Mouse (Mus musculus) gastrocnemius, postnatal 25 days (tissue): ENCODE measurements around the gene Gngt2. TPM values are rescaled to one million over a fixed set of nuclear protein-coding genes. Genes with fewer than 3 reads are reported as not detected.
A peak's percentile ranks its signal among the peaks of the same experiment; 100 is the strongest.

ENCODE experiments used
- DNase-seq: peaks from one replicate; pipeline ENCODE4 v3.0.0; 2022
- total RNA-seq, 2 experiments: library from RNA; stranded (reverse); gene quantifications; 1 replicate in 1 of 2; 2 replicates in 1 of 2; pipeline ENCODE4 v1.2.3; 2021

The Gngt2 gene
- total RNA-seq, 2 experiments from 2014 or later, result 5.2 to 6.1 TPM

DNA sequence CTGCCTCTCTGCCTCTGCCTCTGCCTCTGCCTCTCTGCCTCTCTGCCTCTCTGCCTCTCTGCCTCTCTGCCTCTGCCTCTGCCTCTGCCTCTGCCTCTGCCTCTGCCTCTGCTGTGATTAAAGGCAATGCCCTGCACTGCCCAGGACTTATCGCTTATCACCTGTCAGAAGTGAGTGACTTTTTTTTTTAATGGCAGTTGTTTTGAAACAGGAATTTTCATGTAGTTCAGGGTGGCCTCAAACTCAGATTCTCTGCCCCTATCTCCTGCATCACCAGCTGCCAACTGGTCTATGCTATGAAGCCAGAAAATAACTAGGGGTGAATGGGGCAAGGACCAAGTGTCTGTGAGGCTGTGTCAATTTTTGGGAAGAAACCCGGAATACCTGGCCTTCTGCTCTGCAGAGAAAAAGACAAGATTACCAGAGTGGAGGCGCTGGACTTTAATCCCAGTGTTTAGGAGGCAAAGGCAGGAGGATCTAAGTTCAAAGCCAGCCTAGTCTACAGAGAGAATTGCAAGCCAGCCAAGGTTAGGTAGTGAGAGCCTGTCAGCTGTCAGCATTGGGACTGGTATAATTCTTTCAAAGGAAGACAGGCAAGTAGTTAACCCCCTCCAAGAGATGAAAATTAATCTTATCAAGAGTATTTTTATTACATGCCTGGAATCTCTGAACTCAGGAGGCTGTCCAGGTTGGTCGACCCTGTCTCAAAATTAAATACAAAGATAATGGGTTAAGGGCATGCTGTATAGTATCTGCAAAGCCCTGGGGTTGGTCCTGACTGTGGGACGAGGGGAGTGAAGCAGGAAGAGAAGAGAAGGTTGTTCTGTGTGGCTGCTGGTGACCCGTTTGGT is 10.5 kb upstream of the Gngt2 start:
- no peak for DNase-seq

DNA sequence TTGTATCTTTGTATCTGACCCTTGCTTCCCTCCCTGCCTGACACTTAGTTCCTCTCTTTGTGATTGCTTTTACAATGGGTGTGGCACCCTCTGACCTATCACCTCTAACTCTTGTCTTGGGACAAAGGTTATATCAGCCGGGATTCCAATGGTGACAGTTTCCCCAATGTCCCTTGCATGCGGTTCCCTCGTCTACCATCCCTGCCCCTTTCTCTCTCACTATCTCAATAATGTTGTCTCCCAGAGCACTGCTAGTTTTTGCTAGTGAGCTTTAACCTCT is 9.9 kb upstream of the Gngt2 start:
- DNase-seq, result no peak

DNA sequence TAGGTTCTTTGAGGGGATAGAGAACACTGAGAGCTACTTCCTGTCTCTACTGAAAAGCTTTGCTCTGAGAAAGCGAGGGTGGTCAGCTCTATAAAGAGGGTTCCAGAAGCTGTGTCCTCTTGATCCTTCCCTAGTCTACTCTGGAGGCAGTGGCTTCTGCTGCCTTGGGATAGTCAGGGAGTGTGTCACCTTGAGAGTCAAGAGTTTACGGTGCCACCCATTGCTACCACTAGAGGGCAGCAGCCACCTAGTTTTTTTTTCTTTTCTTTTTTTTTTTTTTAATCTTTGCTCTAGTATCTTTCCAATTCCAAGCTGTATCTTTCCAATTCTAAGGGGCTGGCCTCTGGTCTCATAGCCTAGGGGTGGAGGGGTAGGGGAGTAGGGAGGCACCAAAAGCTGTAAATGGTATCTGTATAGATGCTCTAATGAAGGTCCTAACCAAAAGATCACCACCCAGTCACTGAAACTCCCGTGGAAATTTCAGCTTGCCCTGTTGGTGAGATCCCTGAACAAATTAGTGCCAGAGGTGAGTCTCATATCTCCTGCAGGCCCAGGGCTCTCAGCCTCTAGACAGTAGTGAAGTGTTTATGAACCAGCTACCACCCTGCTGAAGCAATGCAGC is 9.4 kb upstream of the Gngt2 start:
- DNase-seq, result no peak

DNA sequence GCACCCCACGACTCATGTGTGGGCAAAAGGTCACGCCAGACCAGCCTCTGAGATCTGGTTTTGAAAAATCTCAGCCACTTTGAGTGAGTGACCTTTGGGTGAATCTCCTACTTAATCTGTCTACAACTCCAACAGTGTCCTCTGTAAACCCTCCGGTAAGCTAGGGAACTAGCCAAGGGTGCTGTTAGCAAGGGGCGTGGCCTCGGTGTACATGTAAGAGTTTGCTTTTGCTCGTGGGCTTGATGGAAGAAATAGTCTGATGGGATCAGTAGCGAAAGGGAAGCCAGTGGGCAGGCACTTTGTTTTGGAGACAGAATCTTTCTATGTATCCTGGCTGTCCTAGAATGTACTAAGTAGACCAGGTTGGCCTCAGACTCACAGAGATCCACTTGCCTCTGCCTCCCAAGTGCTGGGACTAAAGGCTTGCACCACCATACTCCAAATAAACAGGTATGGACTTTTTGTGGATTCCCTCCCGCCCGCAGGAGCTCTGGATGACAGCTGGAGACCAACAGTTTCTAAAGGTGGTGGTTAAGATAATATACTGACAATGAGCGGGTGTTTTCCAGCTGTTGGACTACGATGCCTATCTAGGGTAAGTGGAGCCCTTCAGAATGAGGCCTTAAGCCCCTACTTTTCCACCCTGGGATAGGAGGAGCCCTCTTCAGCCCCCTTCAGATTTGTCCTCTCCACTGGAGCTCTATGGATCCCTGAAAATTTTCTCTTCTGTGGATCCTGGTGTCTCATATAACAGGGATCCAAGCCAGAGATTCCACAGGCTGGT is 8.6 kb upstream of the Gngt2 start:
- DNase-seq, result no peak

DNA sequence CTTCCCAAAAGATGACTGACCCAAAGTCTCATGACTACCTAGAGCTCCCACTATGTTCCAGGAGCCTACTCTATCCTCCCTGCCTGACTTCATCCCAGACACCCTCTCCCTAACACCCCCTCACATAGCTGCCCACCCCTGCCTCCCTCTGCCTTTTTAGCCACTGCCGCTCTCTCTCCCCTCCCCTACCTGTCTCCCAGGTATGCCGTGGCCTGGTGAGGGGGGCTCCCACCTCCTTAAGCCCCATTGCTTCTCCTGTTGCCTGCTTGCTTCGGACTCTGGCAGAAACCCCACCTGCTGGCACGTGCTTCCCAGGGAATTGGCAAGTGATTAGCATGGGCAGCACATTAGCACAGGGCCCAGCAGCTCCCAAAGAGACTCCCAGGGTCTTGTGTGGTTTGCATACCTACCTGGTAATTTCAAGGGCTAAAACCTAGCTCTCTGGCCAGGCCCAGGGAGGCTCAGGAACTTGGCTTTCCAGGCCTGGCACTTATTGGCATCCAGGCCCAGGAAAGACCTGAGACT is 7.4 kb upstream of the Gngt2 start:
- DNase-seq, result no peak

DNA sequence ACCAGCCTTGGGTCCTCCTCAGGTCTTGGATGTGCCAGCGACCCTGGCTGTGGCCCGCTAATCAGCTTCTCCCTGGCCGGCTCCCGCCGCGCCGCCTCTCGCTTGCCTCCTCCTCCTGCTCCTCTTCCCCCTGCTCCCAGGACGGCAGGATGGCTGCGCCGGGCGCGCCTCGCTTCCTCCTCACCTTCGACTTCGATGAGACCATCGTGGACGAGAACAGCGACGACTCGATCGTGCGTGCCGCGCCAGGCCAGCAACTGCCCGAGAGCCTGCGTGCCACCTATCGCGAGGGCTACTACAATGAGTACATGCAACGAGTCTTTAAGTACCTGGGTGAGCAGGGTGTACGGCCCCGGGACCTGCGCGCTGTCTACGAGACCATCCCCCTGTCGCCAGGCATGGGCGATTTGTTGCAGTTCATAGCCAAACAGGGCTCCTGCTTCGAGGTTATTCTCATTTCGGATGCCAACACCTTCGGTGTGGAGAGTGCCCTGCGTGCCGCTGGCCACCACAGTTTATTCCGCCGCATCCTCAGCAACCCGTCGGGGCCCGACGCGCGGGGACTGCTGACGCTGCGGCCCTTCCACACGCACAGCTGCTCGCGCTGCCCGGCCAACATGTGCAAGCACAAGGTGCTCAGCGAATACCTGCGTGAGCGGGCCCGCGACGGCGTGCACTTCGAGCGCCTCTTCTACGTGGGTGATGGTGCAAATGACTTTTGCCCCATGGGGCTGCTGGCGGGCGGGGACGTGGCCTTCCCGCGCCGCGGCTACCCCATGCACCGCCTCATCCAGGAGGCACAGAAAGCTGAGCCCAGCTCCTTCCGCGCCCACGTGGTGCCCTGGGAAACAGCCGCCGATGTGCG is 6.4 kb upstream of the Gngt2 start:
- no peak for DNase-seq

DNA sequence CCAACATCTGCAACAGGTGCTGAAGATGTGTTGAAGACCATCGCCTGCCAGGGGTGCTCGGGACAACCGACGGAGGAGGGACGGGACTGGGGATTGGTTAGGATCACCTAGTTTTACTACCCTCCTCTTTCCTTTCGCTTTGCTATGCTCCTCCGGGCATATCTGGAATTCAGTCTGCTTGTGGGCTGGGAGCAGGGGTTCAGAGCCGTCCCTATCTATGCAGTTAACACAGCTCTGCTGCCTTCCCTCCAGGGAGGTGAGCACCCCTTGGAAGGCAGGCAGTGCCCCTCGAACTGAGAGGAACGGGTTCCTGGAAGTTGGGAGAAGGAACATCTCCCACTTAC is 5.8 kb upstream of the Gngt2 start:
- no peak for DNase-seq

DNA sequence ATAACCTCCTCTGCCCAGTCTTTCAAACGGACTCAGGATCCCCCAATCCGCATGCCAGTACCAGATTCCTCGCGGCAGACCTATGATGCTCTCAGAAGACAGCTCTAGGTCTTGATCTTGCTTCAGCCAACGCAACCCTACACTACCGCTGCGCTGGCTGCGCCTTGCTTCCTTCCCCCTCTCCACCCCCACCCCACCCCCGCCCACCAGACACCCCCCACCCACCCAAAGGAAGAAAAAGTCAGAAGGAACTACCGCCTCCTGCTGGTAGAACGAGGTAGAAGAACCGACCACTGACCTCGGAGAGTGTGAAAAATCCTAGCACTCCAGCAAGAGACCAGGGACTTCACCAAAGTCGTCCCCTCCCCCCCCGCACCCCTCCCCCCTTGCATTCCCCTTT is 5.4 kb upstream of the Gngt2 start:
- DNase-seq, result no peak

DNA sequence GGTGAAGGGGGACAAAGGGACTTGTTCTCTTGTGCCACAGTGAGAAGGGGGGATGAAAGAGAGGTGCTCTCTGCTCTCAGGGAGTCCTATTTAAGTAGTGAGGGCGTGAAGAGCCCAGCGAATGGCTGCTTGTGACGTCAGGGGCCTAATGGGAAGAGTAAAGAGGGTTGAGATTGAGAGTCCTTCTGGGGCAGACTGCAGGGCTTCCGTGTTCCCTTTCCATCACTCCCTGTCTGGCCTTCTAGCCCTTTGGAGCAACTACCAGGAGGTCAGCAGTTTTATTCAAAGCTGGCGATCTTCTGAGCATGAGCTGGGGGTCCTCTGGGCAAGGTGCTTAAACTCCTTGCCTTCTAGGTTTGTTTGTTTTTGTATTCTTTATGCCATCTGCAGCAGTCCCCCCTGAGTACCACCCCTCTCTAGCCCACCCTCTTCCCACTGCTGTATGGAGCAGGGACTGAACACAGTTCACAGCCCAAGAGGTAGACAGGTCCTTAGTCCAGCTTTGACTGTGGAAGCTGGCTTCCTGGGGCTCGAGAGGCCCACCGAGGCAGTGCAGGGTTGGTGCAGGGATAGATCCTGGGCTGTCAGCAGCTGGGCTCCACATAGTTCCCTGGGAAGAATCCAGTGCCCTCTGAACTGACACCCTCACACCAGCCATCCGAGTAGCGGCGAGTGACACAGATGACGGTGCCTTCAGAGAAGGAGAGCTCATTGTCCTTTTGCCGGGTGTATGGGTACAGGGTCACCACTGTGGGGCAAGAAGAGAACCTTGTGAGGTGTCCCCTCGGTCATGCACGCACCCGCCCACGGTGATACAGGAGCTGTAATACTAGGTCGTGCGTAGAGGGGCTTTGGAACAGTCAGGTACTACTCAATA is 4.6 kb upstream of the Gngt2 start:
- no peak for DNase-seq

DNA sequence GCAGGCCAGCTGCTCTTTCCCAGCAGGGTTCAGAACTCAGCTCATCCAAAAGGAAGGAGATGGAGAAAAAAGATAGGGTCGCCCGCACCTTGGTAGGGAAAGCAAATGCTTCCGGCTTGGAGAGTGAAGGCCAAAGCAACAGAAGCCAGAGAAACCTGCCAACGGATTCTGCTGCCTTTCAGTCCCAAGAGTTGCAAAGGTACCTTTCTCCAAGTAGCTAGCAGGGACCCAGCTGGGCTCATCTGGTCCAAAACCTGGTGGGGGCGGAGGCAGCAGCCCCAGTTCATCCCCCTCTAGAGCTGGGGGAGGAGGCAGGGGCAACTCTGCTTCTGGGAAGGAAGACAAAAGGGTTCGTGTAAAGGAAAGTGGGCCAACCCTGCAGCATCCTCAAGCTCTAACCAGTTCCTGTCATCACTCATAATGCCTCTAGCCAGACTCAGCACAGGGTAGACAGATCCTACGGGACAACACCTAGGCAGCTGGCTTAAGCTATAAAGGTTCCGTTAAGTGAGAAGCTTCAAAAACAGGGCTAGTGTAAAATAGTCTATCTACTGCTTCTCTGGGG is 3.9 kb upstream of the Gngt2 start:
- no peak for DNase-seq

DNA sequence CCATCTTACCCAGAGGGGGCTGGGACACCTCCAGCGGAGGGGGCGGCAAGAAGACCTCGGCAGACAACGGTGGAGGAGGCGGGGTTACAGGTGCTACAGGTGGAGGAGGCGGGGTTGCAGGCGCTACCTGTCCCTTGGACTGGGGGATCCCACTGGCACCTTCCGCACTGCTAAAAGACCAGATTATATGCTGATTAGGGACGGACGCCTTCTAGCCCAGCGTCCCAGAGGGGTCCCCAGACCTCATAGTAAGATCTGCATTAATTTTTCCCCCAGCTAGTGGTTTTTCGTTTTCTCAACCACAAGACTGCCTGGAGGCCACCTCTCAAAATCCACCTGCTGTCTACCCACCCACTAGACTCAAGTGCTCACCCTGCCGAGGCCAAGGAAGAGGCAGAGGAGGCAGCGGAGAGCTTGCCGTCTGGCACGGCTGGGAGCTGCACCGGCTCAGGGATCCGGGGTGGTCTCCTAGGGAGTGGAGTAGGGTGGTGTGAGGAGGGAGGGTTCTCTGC is 3.3 kb upstream of the Gngt2 start:
- DNase-seq, result no peak

DNA sequence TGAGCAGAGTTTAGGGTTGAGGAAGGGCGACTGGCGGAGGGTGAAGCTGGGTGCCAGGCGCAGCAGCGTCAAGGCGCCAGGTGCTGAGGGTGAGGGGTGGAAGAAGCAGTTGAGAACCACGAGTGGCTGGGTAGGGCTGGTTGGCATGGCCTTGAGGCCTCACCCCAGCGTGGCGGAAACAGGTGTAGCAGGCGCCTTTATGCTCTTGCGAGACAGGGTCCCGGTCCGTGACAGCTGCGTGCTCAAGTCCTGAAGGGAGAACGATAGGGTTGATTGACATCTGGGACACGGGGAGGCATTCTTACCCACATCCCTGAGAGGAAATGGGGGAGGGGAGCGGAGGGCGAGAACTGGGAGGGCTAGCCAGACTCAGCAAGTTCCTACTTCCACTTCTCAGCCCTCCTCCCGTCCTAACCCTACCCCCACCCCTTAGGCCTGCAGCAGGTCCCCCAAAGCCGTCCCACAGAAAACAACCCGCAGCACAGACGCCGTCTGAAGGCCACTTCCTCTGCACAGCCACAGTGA is 2.8 kb upstream of the Gngt2 start:
- DNase-seq, result peak; percentile 60

DNA sequence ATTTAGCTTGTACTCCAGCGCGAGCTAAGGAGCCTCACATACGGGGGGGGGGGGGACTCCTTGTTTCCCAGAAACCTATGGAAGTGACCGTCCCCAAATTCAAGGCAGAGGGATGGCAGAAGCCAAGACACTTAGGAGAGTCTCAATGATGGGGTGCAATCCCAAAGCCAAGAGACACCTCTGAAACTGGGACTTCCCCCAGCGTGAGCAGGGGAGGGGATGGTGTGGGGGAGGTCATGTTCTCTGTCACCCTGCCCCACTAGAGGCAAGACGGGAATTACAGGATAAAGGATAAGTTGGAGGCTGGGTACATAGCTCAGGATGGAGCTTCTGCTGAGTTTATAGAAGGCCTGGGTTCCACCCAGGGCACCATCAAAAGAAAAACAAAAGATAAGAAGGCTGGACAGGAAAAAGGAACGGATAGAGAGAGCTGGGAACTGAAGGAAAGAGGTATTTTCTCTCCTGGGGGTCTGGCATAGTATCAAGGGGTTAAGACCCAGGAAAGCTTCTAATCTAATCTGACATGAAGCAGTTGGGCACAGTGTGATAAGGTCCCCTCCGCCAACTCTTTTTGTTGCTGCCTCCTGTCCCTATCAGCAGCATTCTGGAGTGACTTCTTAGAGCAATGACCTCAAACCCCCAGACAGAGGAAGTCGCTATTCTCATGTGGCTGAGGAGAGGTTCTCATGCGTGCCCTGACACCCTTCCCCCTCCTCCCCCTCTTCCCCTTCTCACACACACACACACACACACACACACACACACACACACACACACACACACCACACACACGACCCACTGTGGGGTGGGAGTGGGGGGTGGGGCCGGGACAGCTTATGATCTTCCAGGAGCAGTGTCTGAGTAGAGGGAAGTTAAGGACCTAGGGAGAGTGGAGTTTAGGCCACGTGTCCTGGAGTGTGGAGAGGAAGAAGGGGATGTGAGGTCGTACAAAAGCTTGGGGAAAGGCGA is 2.0 kb upstream of the Gngt2 start:
- DNase-seq, result no peak

DNA sequence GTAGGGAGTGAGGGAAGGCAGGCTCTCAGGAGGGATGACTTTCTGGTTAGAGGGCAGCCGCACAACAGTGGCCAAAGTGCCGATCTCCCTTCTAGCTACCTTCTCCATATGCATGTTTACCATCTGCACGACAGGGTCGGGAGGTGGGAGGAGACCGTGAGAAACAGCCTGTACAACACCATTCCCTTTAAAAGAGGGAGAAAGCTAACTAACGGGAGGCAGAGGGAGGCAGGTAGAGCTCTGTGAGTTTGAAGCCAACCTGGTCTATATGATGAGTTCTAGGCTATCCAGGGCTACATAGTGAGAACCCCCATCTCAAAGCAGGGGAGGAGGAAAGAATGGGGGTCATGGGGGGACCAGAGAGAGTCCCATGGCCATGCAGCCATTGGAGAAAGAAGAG is 1.2 kb upstream of the Gngt2 start:
- DNase-seq, result no peak

DNA sequence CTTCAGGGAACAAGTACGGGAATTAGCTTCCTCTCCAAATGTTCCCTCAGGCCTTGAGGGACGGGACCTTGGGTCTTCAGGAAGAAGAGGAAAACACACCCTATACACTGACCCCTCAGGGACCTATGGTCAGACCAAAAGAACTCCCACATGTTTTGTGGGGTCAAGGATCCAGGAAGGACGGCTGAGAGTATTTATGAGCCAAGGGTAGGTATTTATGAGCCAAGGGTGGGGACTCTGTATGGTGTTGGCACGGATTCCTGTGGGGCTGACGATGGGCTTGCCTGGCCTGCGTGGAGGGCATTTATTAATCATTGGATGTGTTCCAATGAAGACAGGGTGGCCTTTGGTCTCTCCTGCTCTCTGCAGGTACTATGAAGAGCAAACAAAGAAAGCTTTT is 583 bp upstream of the Gngt2 start:
- no peak for DNase-seq

DNA sequence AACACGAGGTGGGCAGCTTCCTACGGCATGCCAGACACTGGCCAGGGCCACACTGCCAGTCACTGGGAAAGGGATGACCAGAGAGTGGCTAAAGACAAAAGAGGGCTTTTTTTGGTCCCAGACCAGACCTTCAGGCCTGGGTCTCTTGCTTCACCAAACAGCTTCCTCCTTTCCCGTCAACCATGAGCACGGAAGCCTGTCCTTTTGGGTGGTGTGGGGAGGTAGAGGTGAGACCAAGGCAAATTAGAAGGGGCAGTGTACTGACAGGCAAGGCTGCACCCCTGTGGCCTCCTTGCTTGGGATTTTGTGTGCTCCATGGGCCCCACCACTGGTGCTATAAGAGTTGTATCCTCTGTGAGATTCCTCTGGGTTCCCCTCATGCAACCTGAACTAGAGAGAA is 1.6 kb downstream of the Gngt2 start:
- no peak for DNase-seq

DNA sequence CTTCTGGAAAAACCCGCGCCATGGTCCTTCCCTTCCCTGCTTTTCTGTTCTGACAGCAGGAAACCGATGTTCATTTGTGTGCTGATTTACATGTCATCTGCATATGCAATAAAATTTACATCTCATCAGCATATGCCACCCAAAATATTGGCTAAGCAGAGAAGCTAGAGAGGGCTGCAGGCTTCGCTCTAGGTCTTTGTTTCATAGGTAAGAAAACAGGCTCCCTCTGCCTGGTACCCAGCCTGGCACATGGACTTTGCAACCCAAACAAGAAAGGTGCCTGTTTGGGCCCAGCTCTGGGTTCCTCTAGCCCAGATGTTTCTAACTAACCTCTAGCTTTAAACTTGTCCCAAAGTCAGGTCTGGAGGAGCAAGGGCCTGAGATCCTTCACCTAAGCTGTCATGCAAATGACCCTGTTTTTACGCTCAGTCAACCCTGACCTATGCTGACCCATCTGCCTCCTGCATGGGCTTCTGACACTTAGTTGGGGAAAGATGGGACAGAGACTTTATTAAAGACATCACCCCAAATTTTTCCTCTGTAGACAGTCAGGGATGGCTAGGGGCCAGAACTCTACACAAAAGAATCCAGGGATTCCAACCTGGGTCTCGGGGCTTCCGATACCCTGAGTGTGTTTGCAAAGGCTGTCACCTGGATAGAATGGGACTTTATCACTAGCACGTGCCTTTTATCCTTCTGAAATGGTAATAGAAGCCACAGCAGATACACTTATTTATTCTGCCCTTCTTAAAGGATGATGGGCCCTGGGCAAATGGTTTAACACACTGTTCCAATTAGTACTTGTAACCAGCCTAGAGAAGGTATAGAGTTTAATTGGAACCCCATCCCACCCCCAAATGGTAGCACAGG is 2.2 kb downstream of the Gngt2 start:
- DNase-seq, result no peak
